Mouse (Mus musculus) layer of hippocampus, postnatal 10 days (tissue): ENCODE measurements around the gene Cd47. TPM values are rescaled to one million over a fixed set of nuclear protein-coding genes. Genes with fewer than 3 reads are reported as not detected.

Source experiments
- DNase-seq, 2 experiments: peaks; one replicate each; pipeline ENCODE4 v3.0.0; 2021; ENCODE audit warnings: low spot score in 2 of 2
- long read RNA-seq: library from polyadenylated mRNA; stranded (forward); transcript quantifications from one replicate; pipeline ENCODE4 v2.0.0, GENCODE M21; 2023
- total RNA-seq, 2 experiments: library from RNA; stranded (reverse); gene quantifications; 2 replicates each; pipeline ENCODE4 v1.2.3; 2021

Gene Cd47
- 100 to 1,000 TPM; 214 to 228 TPM for total RNA-seq
- long read RNA-seq, full-length matches to known transcripts = 248 of 297 reads
- long read RNA-seq, partial matches to known transcripts = 10 of 297 reads
- long read RNA-seq, other reads (novel, unspliced or antisense) = 39 of 297 reads

- DNase-seq = no peak
These were observed at the start of gene Cd47 for GRCm38 (mm10) chr16:49799597-49800561. Gene Cd47 (plus strand): TSS chr16:49800533.

- no peak for DNase-seq
These were observed 47.4 kb upstream of the Cd47 start for GRCm38 (mm10) chr16:49752906-49753305.

- no peak for DNase-seq
These were observed 47.0 kb upstream of the Cd47 start for GRCm38 (mm10) chr16:49753318-49753717.

- DNase-seq = no peak
These were observed 39.7 kb upstream of the Cd47 start for GRCm38 (mm10) chr16:49760517-49761203.

GRCm38 (mm10) chr16:49761981-49762380, 38.4 kb upstream of the Cd47 start:
- no peak for DNase-seq

GRCm38 (mm10) chr16:49766326-49766725, 34.0 kb upstream of the Cd47 start:
- DNase-seq = no peak

- DNase-seq = no peak
These were observed 31.8 kb upstream of the Cd47 start for GRCm38 (mm10) chr16:49768491-49769031.

- no peak for DNase-seq
These were observed 30.5 kb upstream of the Cd47 start for GRCm38 (mm10) chr16:49769831-49770261.

- no peak for DNase-seq
These were observed 29.8 kb upstream of the Cd47 start for GRCm38 (mm10) chr16:49770320-49771189.

GRCm38 (mm10) chr16:49771609-49772396, 28.5 kb upstream of the Cd47 start:
- no peak for DNase-seq

GRCm38 (mm10) chr16:49772576-49772975, 27.8 kb upstream of the Cd47 start:
- DNase-seq = no peak

GRCm38 (mm10) chr16:49773068-49773467, 27.3 kb upstream of the Cd47 start:
- DNase-seq = no peak

- DNase-seq = no peak
These were observed 26.0 kb upstream of the Cd47 start for GRCm38 (mm10) chr16:49774059-49775001.

GRCm38 (mm10) chr16:49775002-49775966, 25.0 kb upstream of the Cd47 start:
- no peak for DNase-seq

GRCm38 (mm10) chr16:49776981-49777380, 23.4 kb upstream of the Cd47 start:
- DNase-seq = no peak

- DNase-seq = no peak
These were observed 18.7 kb upstream of the Cd47 start for GRCm38 (mm10) chr16:49781556-49782156.

- DNase-seq = no peak
These were observed 17.0 kb upstream of the Cd47 start for GRCm38 (mm10) chr16:49783369-49783768.
